ENCODE assay signal across 27 mouse cellular contexts in genomic region chr9:63373315-63373714, GRCm38 (mm10). TPM values are rescaled to one million over a fixed set of nuclear protein-coding genes. Genes with fewer than 3 reads are reported as not detected.
A peak's percentile ranks its signal among the peaks of the same experiment; 100 is the strongest.
DNase-seq lines count a peak whose midpoint lies in the region; ATAC-seq and TF ChIP-seq lines count a peak whose summit lies in the region.
"Had no signal": no experiment of that assay in that cellular context is flagged by ENCODE, and none has a peak within 500 bp of the region (broad histone marks: within the 10 kb centered on the region; RNA-seq: fewer than 3 reads in every experiment).

No protein-coding gene starts in this region.

- WGBS in heart, embryonic 11.5 days (ENCODE audit: insufficient replicate concordance), result 24% methylated on average over 2 of the region's 2 CpGs
- WGBS in heart, adult 2 months, result 23% methylated on average over 2 of the region's 2 CpGs
- 9% methylated on average over 2 of the region's 2 CpGs for WGBS in liver, adult 2 months
- WGBS in liver, embryonic 11.5 days, result 37% methylated on average over 2 of the region's 2 CpGs

- no peak for TF ChIP-seq EP300 in heart, adult 2 months (IDR thresholded peaks at IDR 0.05; ENCODE audit: insufficient read depth, low read depth, low read length)

- H3K4me1 ChIP-seq in heart, embryonic 11.5 days (ENCODE audit: control insufficient read depth, insufficient read depth, low read length), result peaks cover 49% of the 10 kb centered on the region
- H3K4me1 ChIP-seq in heart, adult 2 months (ENCODE audit: control insufficient read depth, insufficient read depth, low read length), result peaks cover 3% of the 10 kb centered on the region; the same call in 1 of the 2 replicates
- H3K4me1 ChIP-seq in liver, adult 2 months (ENCODE audit: control insufficient read depth, insufficient read depth, low read length), result peaks cover 14% of the 10 kb centered on the region
- peaks cover 17% of the 10 kb centered on the region for H3K4me1 ChIP-seq in liver, embryonic 11.5 days (replicated peaks; ENCODE audit: control insufficient read depth, insufficient read depth, low read length)

- H3K27me3 ChIP-seq in heart, embryonic 11.5 days (ENCODE audit: control insufficient read depth, insufficient read depth, low read length), result no peaks in the 10 kb centered on the region
- no peaks in the 10 kb centered on the region for H3K27me3 ChIP-seq in heart, adult 2 months (ENCODE audit: control insufficient read depth, insufficient read depth, low read length)
- no peaks in the 10 kb centered on the region for H3K27me3 ChIP-seq in liver, adult 2 months (ENCODE audit: control insufficient read depth, insufficient read depth, low read length)
- no peaks in the 10 kb centered on the region for H3K27me3 ChIP-seq in liver, embryonic 11.5 days (replicated peaks; ENCODE audit: control insufficient read depth, insufficient read depth, low read length)
- H3K27me3 ChIP-seq: embryonic facial prominence, embryonic 12.5 days; intestine, embryonic 15.5 days; liver, embryonic 15.5 days; midbrain, embryonic 12.5 days; neural tube, embryonic 13.5 days; Patski had no signal

- no peaks in the 10 kb centered on the region; the same call in 1 of the 2 replicates for H3K36me3 ChIP-seq in heart, embryonic 11.5 days (ENCODE audit: control insufficient read depth, insufficient read depth, low read length)
- peaks cover 6% of the 10 kb centered on the region; the same call in 1 of the 2 replicates for H3K36me3 ChIP-seq in heart, adult 2 months (ENCODE audit: control insufficient read depth, insufficient read depth, low read length)
- peaks cover 8% of the 10 kb centered on the region; the same call in 1 of the 2 replicates for H3K36me3 ChIP-seq in liver, adult 2 months (ENCODE audit: control insufficient read depth, insufficient read depth, low read length)
- H3K36me3 ChIP-seq in liver, embryonic 11.5 days (ENCODE audit: control insufficient read depth, insufficient read depth, low read length), result peaks cover 6% of the 10 kb centered on the region; the same call in 1 of the 2 replicates
- H3K36me3 ChIP-seq: intestine, embryonic 15.5 days had no signal

- H3K4me3 ChIP-seq in heart, embryonic 11.5 days (ENCODE audit: low read depth, low read length), result no peak overlapping the region
- no peak overlapping the region for H3K4me3 ChIP-seq in heart, adult 2 months
- no peak overlapping the region for H3K4me3 ChIP-seq in liver, adult 2 months (ENCODE audit: insufficient read depth, low read depth, low read length)
- H3K4me3 ChIP-seq in liver, embryonic 11.5 days (ENCODE audit: low read depth, low read length), result no peak overlapping the region
- H3K4me3 ChIP-seq: embryonic facial prominence, embryonic 12.5 days; hindbrain, embryonic 10.5 days; intestine, embryonic 15.5 days; liver, embryonic 15.5 days; midbrain, embryonic 12.5 days; neural tube, embryonic 13.5 days had no signal

- TF ChIP-seq CTCF in heart, adult 2 months (IDR thresholded peaks at IDR 0.05), result no peak
- no peak for TF ChIP-seq CTCF in liver, adult 2 months (IDR thresholded peaks at IDR 0.05; ENCODE audit: low read depth, low read length)

- DNase-seq in gastrocnemius, adult 18-20 months (ENCODE audit: low spot score), result peak; percentile 24
- DNase-seq in gastrocnemius, postnatal 36 days, result no peak
- DNase-seq in heart, adult 2 months, result no peak
- peak; percentile 86 for DNase-seq in liver, adult 2 months (ENCODE audit: extremely low read depth, low read depth, low spot score)
- DNase-seq in liver, embryonic 11.5 days (ENCODE audit: low spot score), result no peak
- no peak for DNase-seq in lung, adult 18-20 months
- DNase-seq: adrenal gland, postnatal 10 days; cerebellum, adult 9-10 months; embryo, embryonic 11 days; kidney, adult 2 months; kidney, postnatal 4 days; layer of hippocampus, postnatal 36 days; left cerebral cortex, postnatal 4 days; lung, postnatal 36 days; right cerebral cortex, postnatal 4 days; thymus, postnatal 4 days had no signal

- no peaks in the 10 kb centered on the region for H3K9me3 ChIP-seq in heart, embryonic 11.5 days (replicated peaks; ENCODE audit: control insufficient read depth, low read length)
- no peaks in the 10 kb centered on the region for H3K9me3 ChIP-seq in liver, embryonic 11.5 days (ENCODE audit: control insufficient read depth, low read length)
- H3K9me3 ChIP-seq: embryonic facial prominence, embryonic 12.5 days; G1E; hindbrain, embryonic 10.5 days; intestine, embryonic 15.5 days; liver, embryonic 15.5 days; midbrain, embryonic 12.5 days; neural tube, embryonic 13.5 days had no signal

- TF ChIP-seq POLR2A in heart, adult 2 months (IDR thresholded peaks at IDR 0.05; ENCODE audit: insufficient read depth, low read depth, low read length), result no peak
- TF ChIP-seq POLR2A in liver, adult 2 months (IDR thresholded peaks at IDR 0.05; ENCODE audit: extremely low read depth, insufficient read depth, low read length), result no peak

- H3K9ac ChIP-seq in heart, embryonic 11.5 days (ENCODE audit: low read depth, low read length), result no peak overlapping the region
- no peak overlapping the region for H3K9ac ChIP-seq in heart, adult 2 months (ENCODE audit: low read depth, low read length)
- no peak overlapping the region for H3K9ac ChIP-seq in liver, adult 2 months (ENCODE audit: low read depth, low read length)
- H3K9ac ChIP-seq in liver, embryonic 11.5 days (ENCODE audit: low read depth, low read length), result no peak overlapping the region
- H3K9ac ChIP-seq: embryonic facial prominence, embryonic 12.5 days; intestine, embryonic 15.5 days; liver, embryonic 15.5 days; midbrain, embryonic 12.5 days; neural tube, embryonic 13.5 days had no signal

- intact Hi-C loops in gastrocnemius, postnatal 36 days (cut with DNase I), result no loop called here
- intact Hi-C loops in heart, adult 2 months (cut with DNase I), result loop anchor here (10.0 kb wide), 1 partner anchor 529 kb away; no protein-coding TSS in a partner anchor

- H3K27ac ChIP-seq in heart, embryonic 11.5 days (ENCODE audit: low read depth, low read length), result peak overlapping the region; percentile 46; the same call in 1 of the 2 replicates
- H3K27ac ChIP-seq in heart, adult 2 months, result no peak overlapping the region
- H3K27ac ChIP-seq in liver, adult 2 months (replicated peaks; ENCODE audit: insufficient read depth, low read depth, low read length), result no peak overlapping the region
- no peak overlapping the region for H3K27ac ChIP-seq in liver, embryonic 11.5 days (ENCODE audit: low read depth, low read length)
- H3K27ac ChIP-seq: embryonic facial prominence, embryonic 12.5 days; hindbrain, embryonic 10.5 days; hindbrain, postnatal 0 days; intestine, embryonic 15.5 days; liver, embryonic 15.5 days; midbrain, embryonic 12.5 days; neural tube, embryonic 13.5 days had no signal

- H3K79me2 ChIP-seq in heart, adult 2 months (replicated peaks; ENCODE audit: control insufficient read depth, insufficient read depth, low read length), result no peaks in the 10 kb centered on the region
- peaks cover 13% of the 10 kb centered on the region; the same call in 1 of the 2 replicates for H3K79me2 ChIP-seq in liver, adult 2 months (ENCODE audit: control insufficient read depth, insufficient read depth, low read length)

- 0 out of 2 replicates have a peak overlapping the region, but pooled peaks have one; percentile 24 for H3K4me2 ChIP-seq in heart, embryonic 11.5 days
- no peak overlapping the region for H3K4me2 ChIP-seq in liver, embryonic 11.5 days
- H3K4me2 ChIP-seq: embryonic facial prominence, embryonic 12.5 days; intestine, embryonic 15.5 days; liver, embryonic 15.5 days; midbrain, embryonic 12.5 days; neural tube, embryonic 13.5 days had no signal

- ATAC-seq in heart, embryonic 11.5 days (replicated peaks; ENCODE audit: insufficient number of reproducible peaks, low FRiP score, low TSS enrichment), result no peak
- ATAC-seq in liver, embryonic 11.5 days (replicated peaks; ENCODE audit: low FRiP score), result no peak
- ATAC-seq: forebrain, embryonic 14.5 days; hindbrain, postnatal 0 days; intestine, embryonic 15.5 days; Patski had no signal

RNA-seq across cellular contexts. Expression of gene Map2k5, which starts 4.4 kb away (rescaled TPM):
- 10 to 100 TPM; 14.1 to 15.5 TPM for total RNA-seq in gastrocnemius, adult 18-20 months (2021)
- total RNA-seq in gastrocnemius, postnatal 36 days (2021), result 10 to 100 TPM; 13.4 to 15.1 TPM
- polyA plus RNA-seq in heart, embryonic 11.5 days (2014; fragmentation: Nextera tagmentation; extraction: Ambion mirVana), result 26.8 and 30.7 TPM in 2 replicates
- 10 to 100 TPM; 17.9 to 20.7 TPM for total RNA-seq in heart, adult 2 months (2021)
- 31.8 and 34.2 TPM in 2 replicates for polyA plus RNA-seq in heart, adult 2 months (2012; rRNA removed)
- total RNA-seq in liver, adult 2 months (2014; rRNA removed), result 13.3 and 14.6 TPM in 2 replicates
- 32.2 and 36.4 TPM in 2 replicates for polyA plus RNA-seq in liver, adult 2 months (2012; rRNA removed)
- polyA plus RNA-seq in liver, embryonic 11.5 days (2014; fragmentation: Nextera tagmentation; extraction: Ambion mirVana), result 23.5 and 27.1 TPM in 2 replicates

RNA-seq across cellular contexts. Expression of gene 2300009A05Rik, which starts 25.7 kb away (rescaled TPM):
- 10 to 100 TPM; 23.1 to 24.2 TPM for total RNA-seq in gastrocnemius, adult 18-20 months (2021)
- 10 to 100 TPM; 24.8 to 30.8 TPM for total RNA-seq in gastrocnemius, postnatal 36 days (2021)
- polyA plus RNA-seq in heart, embryonic 11.5 days (2014; fragmentation: Nextera tagmentation; extraction: Ambion mirVana), result 52.3 and 55.6 TPM in 2 replicates
- 10 to 100 TPM; 30.7 to 34.4 TPM for total RNA-seq in heart, adult 2 months (2021)
- polyA plus RNA-seq in heart, adult 2 months (2012; rRNA removed), result 31.2 and 55.5 TPM in 2 replicates
- 24.0 and 35.6 TPM in 2 replicates for total RNA-seq in liver, adult 2 months (2014; rRNA removed)
- 70.9 and 86.4 TPM in 2 replicates for polyA plus RNA-seq in liver, adult 2 months (2012; rRNA removed)
- 39.8 and 41.5 TPM in 2 replicates for polyA plus RNA-seq in liver, embryonic 11.5 days (2014; fragmentation: Nextera tagmentation; extraction: Ambion mirVana)

Comparison
In these comparisons a context has a peak if more than half of its experiments do, and no peak if none do; other contexts are left out.
1. DNase-seq: peak in gastrocnemius, adult 18-20 months (single experiment) and liver, adult 2 months (single experiment); none in gastrocnemius, postnatal 36 days (0 of 2), heart, adult 2 months (0 of 2), liver, embryonic 11.5 days (single experiment) and lung, adult 18-20 months (0 of 2).